Mouse (Mus musculus): ENCODE results near the gene Gm3854. TPM values are rescaled to one million over a fixed set of nuclear protein-coding genes. Genes with fewer than 3 reads are reported as not detected.

Gm3854 gene
- polyA plus RNA-seq, 1 experiment from 2014 or later: 1.5 TPM

Other genes with a start within 250 kb of the Gm3854 start
- gene Zfp787, start 187.8 kb upstream of the Gm3854 start, polyA plus RNA-seq (2015; fragmentation: Nextera tagmentation; extraction: Ambion mirVana): 22.2 and 22.5 TPM in 2 replicates
- 34.4 and 35.4 TPM in 2 replicates for gene Zfp444, start 171.5 kb upstream of the Gm3854 start, polyA plus RNA-seq (2015; fragmentation: Nextera tagmentation; extraction: Ambion mirVana)
- not detected in 2 replicates for gene Galp, start 146.7 kb upstream of the Gm3854 start, polyA plus RNA-seq (2015; fragmentation: Nextera tagmentation; extraction: Ambion mirVana)
- not detected in 2 replicates for gene Zscan5b, start 121.5 kb upstream of the Gm3854 start, polyA plus RNA-seq (2015; fragmentation: Nextera tagmentation; extraction: Ambion mirVana)
- not detected in 2 replicates for gene Epp13, start 91.0 kb upstream of the Gm3854 start, polyA plus RNA-seq (2015; fragmentation: Nextera tagmentation; extraction: Ambion mirVana)
- gene Zfp667, start 57.2 kb upstream of the Gm3854 start, polyA plus RNA-seq (2015; fragmentation: Nextera tagmentation; extraction: Ambion mirVana): 4.9 and 5.1 TPM in 2 replicates
- gene Zfp583, start 12.5 kb upstream of the Gm3854 start, polyA plus RNA-seq (2015; fragmentation: Nextera tagmentation; extraction: Ambion mirVana): 3.2 and 4.5 TPM in 2 replicates
- gene Zfp78, start 19.5 kb downstream of the Gm3854 start, polyA plus RNA-seq (2015; fragmentation: Nextera tagmentation; extraction: Ambion mirVana): 1.0 and 1.8 TPM in 2 replicates
- gene Zfp28, start 39.5 kb downstream of the Gm3854 start, polyA plus RNA-seq (2015; fragmentation: Nextera tagmentation; extraction: Ambion mirVana): 7.6 and 9.5 TPM in 2 replicates
- gene Smim17, start 55.0 kb downstream of the Gm3854 start, polyA plus RNA-seq (2015; fragmentation: Nextera tagmentation; extraction: Ambion mirVana): 0.20 TPM in 1 of 2 replicates, not detected in the other
- not detected in 2 replicates for gene Gm20715, start 66.5 kb downstream of the Gm3854 start, polyA plus RNA-seq (2015; fragmentation: Nextera tagmentation; extraction: Ambion mirVana)
- not detected in 2 replicates for gene Olfr1344, start 94.9 kb downstream of the Gm3854 start, polyA plus RNA-seq (2015; fragmentation: Nextera tagmentation; extraction: Ambion mirVana)
- gene Olfr1336, start 112.4 kb downstream of the Gm3854 start, polyA plus RNA-seq (2015; fragmentation: Nextera tagmentation; extraction: Ambion mirVana): 0.02 TPM in 1 of 2 replicates, not detected in the other
- not detected in 2 replicates for gene Olfr1346, start 123.3 kb downstream of the Gm3854 start, polyA plus RNA-seq (2015; fragmentation: Nextera tagmentation; extraction: Ambion mirVana)
- not detected in 2 replicates for gene Olfr5, start 143.2 kb downstream of the Gm3854 start, polyA plus RNA-seq (2015; fragmentation: Nextera tagmentation; extraction: Ambion mirVana)
- gene Olfr1347, start 156.0 kb downstream of the Gm3854 start, polyA plus RNA-seq (2015; fragmentation: Nextera tagmentation; extraction: Ambion mirVana): not detected in 2 replicates
- not detected in 2 replicates for gene Olfr1348, start 165.0 kb downstream of the Gm3854 start, polyA plus RNA-seq (2015; fragmentation: Nextera tagmentation; extraction: Ambion mirVana)
- not detected in 2 replicates for gene Olfr1349, start 179.2 kb downstream of the Gm3854 start, polyA plus RNA-seq (2015; fragmentation: Nextera tagmentation; extraction: Ambion mirVana)
- gene Olfr1350, start 221.1 kb downstream of the Gm3854 start, polyA plus RNA-seq (2015; fragmentation: Nextera tagmentation; extraction: Ambion mirVana): not detected in 2 replicates

All from heart, embryonic 16.5 days (tissue).